Mouse (Mus musculus) heart, adult 8-10 months (tissue): ENCODE data around the gene Ddah1. TPM values are rescaled to one million over a fixed set of nuclear protein-coding genes. Genes with fewer than 3 reads are reported as not detected.
"Not testable (repeated sequence)": the region's sequence is repeated elsewhere in the genome, so short reads cannot be mapped to it uniquely, and the experiment has no call there.

Source experiments
- DNase-seq: peaks from one replicate; pipeline ENCODE4 v3.0.0; 2022; ENCODE audit warnings: low spot score
- total RNA-seq, 4 experiments: library from RNA; stranded (reverse); gene quantifications; 2 replicates each; pipeline ENCODE4 v1.2.4; 2022

Ddah1 gene
- total RNA-seq, 4 experiments from 2014 or later: 6.3 to 9.3 (median 7.5) TPM

- DNase-seq: no peak
Observed at GRCm38 (mm10) chr3:145864033-145864712, 105.7 kb downstream of the Ddah1 start.

GRCm38 (mm10) chr3:145864713-145865233, 106.3 kb downstream of the Ddah1 start:
- peak; percentile 66 for DNase-seq

- peak; percentile 68 for DNase-seq
Observed at GRCm38 (mm10) chr3:145872680-145873079, 114.2 kb downstream of the Ddah1 start.

- no peak for DNase-seq
Observed at GRCm38 (mm10) chr3:145873271-145873670, 114.8 kb downstream of the Ddah1 start.

GRCm38 (mm10) chr3:145874126-145874525, 115.7 kb downstream of the Ddah1 start:
- DNase-seq: peak; percentile 59

- no peak for DNase-seq
Observed at GRCm38 (mm10) chr3:145876120-145876519, 117.6 kb downstream of the Ddah1 start.

GRCm38 (mm10) chr3:145878867-145879266, 120.4 kb downstream of the Ddah1 start:
- DNase-seq: not testable (repeated sequence)

- no peak for DNase-seq
Observed at GRCm38 (mm10) chr3:145880335-145880734, 121.9 kb downstream of the Ddah1 start.

- no peak for DNase-seq
Observed at GRCm38 (mm10) chr3:145882076-145882874, 123.8 kb downstream of the Ddah1 start.

- DNase-seq: no peak
Observed at GRCm38 (mm10) chr3:145883233-145883632, 124.8 kb downstream of the Ddah1 start.

- no peak for DNase-seq
Observed at GRCm38 (mm10) chr3:145885376-145885775, 126.9 kb downstream of the Ddah1 start.

GRCm38 (mm10) chr3:145885851-145886464, 127.5 kb downstream of the Ddah1 start:
- DNase-seq: peak; percentile 75

- no peak for DNase-seq
Observed at GRCm38 (mm10) chr3:145887430-145887971, 129.0 kb downstream of the Ddah1 start.

GRCm38 (mm10) chr3:145890346-145891132, 132.1 kb downstream of the Ddah1 start:
- no peak for DNase-seq

- DNase-seq: no peak
Observed at GRCm38 (mm10) chr3:145892451-145892850, 134.0 kb downstream of the Ddah1 start.

GRCm38 (mm10) chr3:145894131-145894530, 135.7 kb downstream of the Ddah1 start:
- no peak for DNase-seq

GRCm38 (mm10) chr3:145897749-145898148, 139.3 kb downstream of the Ddah1 start:
- DNase-seq: peak; percentile 69

- DNase-seq: peak; percentile 77
Observed at GRCm38 (mm10) chr3:145899832-145900231, 141.4 kb downstream of the Ddah1 start.

- DNase-seq: no peak
Observed at GRCm38 (mm10) chr3:145903530-145903929, 145.1 kb downstream of the Ddah1 start.

GRCm38 (mm10) chr3:145904850-145905776, 146.6 kb downstream of the Ddah1 start:
- DNase-seq: peak; percentile 68
